Mouse (Mus musculus): ENCODE data around the gene Mettl18.

- TF ChIP-seq POLR2A (IDR thresholded peaks at IDR 0.05; ENCODE audit: borderline replicate concordance, extremely low read depth, insufficient read depth, insufficient read length, poor library complexity, severe bottlenecking) (no peak), CTCF (IDR thresholded peaks at IDR 0.05; ENCODE audit: borderline replicate concordance, extremely low read depth, insufficient read depth, insufficient read length) (no peak)
Observed at GRCm38 (mm10) chr1:164040385-164041135, 45.9 kb downstream of the Mettl18 start.
